Comparison of ENCODE assay signal across 10 mouse cellular contexts in the genomic region with DNA sequence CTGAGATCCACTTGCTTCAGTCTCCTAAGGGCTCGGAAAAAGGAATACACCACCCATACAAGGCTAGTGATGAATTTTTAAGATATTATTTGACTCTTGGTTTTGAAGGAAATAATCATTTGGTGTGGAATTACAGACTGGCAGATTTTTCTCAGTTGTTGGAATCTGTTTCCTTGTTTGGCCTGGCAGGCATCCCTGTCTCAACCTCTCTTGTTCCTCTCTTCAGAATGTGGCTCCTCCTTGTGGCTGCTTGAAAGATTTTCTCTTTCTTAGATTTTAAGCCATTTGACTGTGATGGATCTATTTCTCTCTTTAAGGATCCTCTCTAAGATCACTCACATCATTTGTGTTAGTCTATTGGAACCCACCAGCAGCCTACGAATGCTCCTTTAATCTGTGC. TPM values are rescaled to one million over a fixed set of nuclear protein-coding genes. Genes with fewer than 3 reads are reported as not detected.
DNase-seq lines count a peak whose midpoint lies in the region; ATAC-seq and TF ChIP-seq lines count a peak whose summit lies in the region.
"Had no signal": no experiment of that assay in that cellular context is flagged by ENCODE, and none has a peak within 500 bp of the region (broad histone marks: within the 10 kb centered on the region; RNA-seq: fewer than 3 reads in every experiment).

No protein-coding gene starts in this region.

- H3K9ac ChIP-seq in forebrain, postnatal 0 days = no peak overlapping the region
- H3K9ac ChIP-seq in forebrain, embryonic 16.5 days (replicated peaks; ENCODE audit: low read depth, low read length) = no peak overlapping the region
- H3K9ac ChIP-seq in midbrain, postnatal 0 days (replicated peaks; ENCODE audit: low read length, poor library complexity, severe bottlenecking) = no peak overlapping the region
- no peak overlapping the region for H3K9ac ChIP-seq in midbrain, embryonic 16.5 days (ENCODE audit: low read depth, low read length)

- H3K4me2 ChIP-seq in forebrain, postnatal 0 days (ENCODE audit: low read depth) = no peak overlapping the region
- H3K4me2 ChIP-seq in forebrain, embryonic 16.5 days (ENCODE audit: low read length) = no peak overlapping the region
- no peak overlapping the region for H3K4me2 ChIP-seq in midbrain, postnatal 0 days (ENCODE audit: low read depth, low read length, poor library complexity, severe bottlenecking)
- H3K4me2 ChIP-seq in midbrain, embryonic 16.5 days (ENCODE audit: low read length) = no peak overlapping the region

- 74% methylated on average over 2 of the region's 2 CpGs for WGBS in forebrain, postnatal 0 days
- WGBS in forebrain, embryonic 16.5 days = 83% methylated on average over 2 of the region's 2 CpGs
- 71% methylated on average over 2 of the region's 2 CpGs for WGBS in midbrain, postnatal 0 days
- 80% methylated on average over 2 of the region's 2 CpGs for WGBS in midbrain, embryonic 16.5 days

- no peak for ATAC-seq in forebrain, postnatal 0 days
- ATAC-seq in forebrain, embryonic 16.5 days = no peak
- no peak for ATAC-seq in midbrain, postnatal 0 days (ENCODE audit: low FRiP score)
- ATAC-seq in midbrain, embryonic 16.5 days = no peak

- no peak overlapping the region for H3K4me3 ChIP-seq in forebrain, postnatal 0 days (ENCODE audit: low read depth, low read length)
- H3K4me3 ChIP-seq in forebrain, embryonic 16.5 days (replicated peaks; ENCODE audit: low read length) = no peak overlapping the region
- no peak overlapping the region for H3K4me3 ChIP-seq in midbrain, postnatal 0 days (ENCODE audit: low read depth, low read length)
- no peak overlapping the region for H3K4me3 ChIP-seq in midbrain, embryonic 16.5 days (ENCODE audit: low read depth, low read length)

- no peak overlapping the region for H3K27ac ChIP-seq in forebrain, postnatal 0 days (ENCODE audit: low read depth, low read length)
- no peak overlapping the region for H3K27ac ChIP-seq in forebrain, embryonic 16.5 days (ENCODE audit: low read length)
- H3K27ac ChIP-seq in midbrain, postnatal 0 days (ENCODE audit: low read depth, low read length) = no peak overlapping the region
- no peak overlapping the region for H3K27ac ChIP-seq in midbrain, embryonic 16.5 days (ENCODE audit: low read length)

- H3K27me3 ChIP-seq in forebrain, postnatal 0 days (ENCODE audit: insufficient read depth, low read length) = no peaks in the 10 kb centered on the region
- H3K27me3 ChIP-seq in forebrain, embryonic 16.5 days (replicated peaks; ENCODE audit: control insufficient read depth, insufficient read depth, low read length) = no peaks in the 10 kb centered on the region
- no peaks in the 10 kb centered on the region for H3K27me3 ChIP-seq in midbrain, postnatal 0 days (ENCODE audit: insufficient read depth, low read length)
- no peaks in the 10 kb centered on the region for H3K27me3 ChIP-seq in midbrain, embryonic 16.5 days (ENCODE audit: control insufficient read depth, insufficient read depth, low read depth, low read length)

- intact Hi-C loops in gastrocnemius, postnatal 14 days (cut with DNase I; ENCODE audit: low total_unique reads) = no loop called here

- H3K36me3 ChIP-seq in forebrain, postnatal 0 days (ENCODE audit: insufficient read depth) = no peaks in the 10 kb centered on the region
- no peaks in the 10 kb centered on the region for H3K36me3 ChIP-seq in forebrain, embryonic 16.5 days (ENCODE audit: control insufficient read depth, insufficient read depth)
- H3K36me3 ChIP-seq in midbrain, postnatal 0 days (ENCODE audit: insufficient read depth, low read length) = no peaks in the 10 kb centered on the region
- no peaks in the 10 kb centered on the region for H3K36me3 ChIP-seq in midbrain, embryonic 16.5 days (ENCODE audit: control insufficient read depth, insufficient read depth, low read length)
- H3K36me3 ChIP-seq: G1E had no signal

- DNase-seq in forebrain, postnatal 0 days = peak; percentile 67
- peak; percentile 50 for DNase-seq in midbrain, postnatal 0 days (ENCODE audit: low spot score)
- peak; percentile 7 for DNase-seq in adrenal gland, postnatal 25 days
- peak; percentile 49 for DNase-seq in gastrocnemius, postnatal 14 days
- DNase-seq in mesoderm, embryonic 11.5 days (ENCODE audit: low read depth, low spot score) = peak; percentile 8
- DNase-seq in spleen, adult 12 weeks (ENCODE audit: low spot score) = no peak

- no peaks in the 10 kb centered on the region for H3K4me1 ChIP-seq in forebrain, postnatal 0 days (ENCODE audit: insufficient read depth)
- H3K4me1 ChIP-seq in forebrain, embryonic 16.5 days (replicated peaks; ENCODE audit: control insufficient read depth, insufficient read depth, low read length) = peaks cover 4% of the 10 kb centered on the region
- no peaks in the 10 kb centered on the region for H3K4me1 ChIP-seq in midbrain, postnatal 0 days (ENCODE audit: insufficient read depth, low read length)
- H3K4me1 ChIP-seq in midbrain, embryonic 16.5 days (ENCODE audit: control insufficient read depth, insufficient read depth, low read length) = peaks cover 6% of the 10 kb centered on the region

- H3K9me3 ChIP-seq in forebrain, postnatal 0 days (ENCODE audit: low read length) = no peaks in the 10 kb centered on the region
- no peaks in the 10 kb centered on the region for H3K9me3 ChIP-seq in forebrain, embryonic 16.5 days (ENCODE audit: control insufficient read depth, low read length)
- H3K9me3 ChIP-seq in midbrain, postnatal 0 days (ENCODE audit: low read length) = no peaks in the 10 kb centered on the region
- H3K9me3 ChIP-seq in midbrain, embryonic 16.5 days (replicated peaks; ENCODE audit: control insufficient read depth, low read length, poor library complexity, severe bottlenecking) = no peaks in the 10 kb centered on the region
- H3K9me3 ChIP-seq: G1E had no signal

- TF ChIP-seq CTCF in forebrain, postnatal 0 days (IDR thresholded peaks at IDR 0.05; ENCODE audit: low read depth) = peak; percentile 62
- peak; percentile 72 for TF ChIP-seq CTCF in midbrain, postnatal 0 days (IDR thresholded peaks at IDR 0.05)

RNA-seq across cellular contexts. Expression of gene Sgo1, which starts 4.9 kb away (rescaled TPM):
- 1.4 and 3.1 TPM in 2 replicates for total RNA-seq in forebrain, postnatal 0 days (2014; rRNA removed)
- polyA plus RNA-seq in forebrain, postnatal 0 days (2015; fragmentation: Nextera tagmentation; extraction: Ambion mirVana) = 3.7 and 4.0 TPM in 2 replicates
- 11.1 and 13.4 TPM in 2 replicates for polyA plus RNA-seq in forebrain, embryonic 16.5 days (2015; fragmentation: Nextera tagmentation; extraction: Ambion mirVana)
- 1.4 and 2.2 TPM in 2 replicates for total RNA-seq in midbrain, postnatal 0 days (2014; rRNA removed)
- polyA plus RNA-seq in midbrain, postnatal 0 days (2015; fragmentation: Nextera tagmentation; extraction: Ambion mirVana) = 2.2 and 3.5 TPM in 2 replicates
- polyA plus RNA-seq in midbrain, embryonic 16.5 days (2015; fragmentation: Nextera tagmentation; extraction: Ambion mirVana) = 2.5 and 4.3 TPM in 2 replicates
- 2.3 and 2.8 TPM in 2 replicates for total RNA-seq in adrenal gland, postnatal 25 days (2021)
- 1 to 10 TPM in 1 of 2 experiments, under 1 TPM in 1; 0.95 to 1.7 TPM for total RNA-seq in gastrocnemius, postnatal 14 days (2021)
- total RNA-seq: gastrocnemius, adult 8-10 months had no signal
